Mouse (Mus musculus) CD4-positive, CD25-positive, alpha-beta regulatory T cell, adult 2 months (primary cell): Measurements from ENCODE around the gene Oas1e.

Source experiments
- DNase-seq: peaks from one replicate; pipeline ENCODE4 v3.0.0-alpha.2; 2012; ENCODE audit warnings: low read depth, low spot score

Gene Oas1e

DNA sequence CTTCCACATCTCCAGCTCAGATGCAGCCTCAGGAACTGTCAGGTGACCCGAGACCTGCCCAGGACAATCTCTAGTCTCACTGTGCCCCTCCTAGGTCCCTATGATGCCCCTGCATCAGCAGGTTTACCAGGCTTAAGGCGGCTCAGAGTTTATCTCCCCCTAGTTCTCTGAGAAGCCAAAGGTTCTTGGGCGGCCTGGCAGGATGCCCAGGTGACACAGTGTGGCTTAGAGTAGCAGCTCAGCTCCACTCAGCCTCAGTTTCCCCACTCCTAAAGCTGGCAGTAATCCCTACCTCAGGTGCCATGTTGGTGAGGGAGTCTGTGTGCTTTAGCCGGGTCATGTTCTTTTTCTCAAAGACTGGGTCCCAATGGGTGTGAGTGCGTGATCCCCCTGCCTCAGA, 18.5 kb downstream of the Oas1e start:
- DNase-seq, result peak; percentile 34

- peak; percentile 86 for DNase-seq
These were observed 19.9 kb downstream of the Oas1e start for GRCm38 (mm10) chr5:120775287-120775985.

GRCm38 (mm10) chr5:120769396-120769795, 25.9 kb downstream of the Oas1e start:
- no peak for DNase-seq

DNA sequence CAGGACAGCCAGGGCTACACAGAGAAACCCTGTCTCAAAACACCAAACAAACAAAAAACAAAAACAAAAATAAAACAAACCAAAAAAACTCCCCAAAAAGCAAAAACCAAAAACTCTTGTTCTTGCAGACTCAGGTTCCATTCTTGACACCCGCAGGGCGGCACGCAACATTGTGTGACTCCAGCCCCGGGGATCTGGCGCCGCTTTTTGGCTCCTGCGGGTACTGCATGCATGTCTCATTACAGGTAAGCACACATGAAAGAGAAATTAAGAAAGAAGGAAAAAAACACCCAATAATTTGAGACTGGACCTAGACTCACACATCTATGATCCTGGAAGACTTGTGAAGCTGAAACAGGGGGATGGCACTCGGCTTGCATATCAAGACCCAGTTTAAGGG, 30.3 kb downstream of the Oas1e start:
- no peak for DNase-seq

DNA sequence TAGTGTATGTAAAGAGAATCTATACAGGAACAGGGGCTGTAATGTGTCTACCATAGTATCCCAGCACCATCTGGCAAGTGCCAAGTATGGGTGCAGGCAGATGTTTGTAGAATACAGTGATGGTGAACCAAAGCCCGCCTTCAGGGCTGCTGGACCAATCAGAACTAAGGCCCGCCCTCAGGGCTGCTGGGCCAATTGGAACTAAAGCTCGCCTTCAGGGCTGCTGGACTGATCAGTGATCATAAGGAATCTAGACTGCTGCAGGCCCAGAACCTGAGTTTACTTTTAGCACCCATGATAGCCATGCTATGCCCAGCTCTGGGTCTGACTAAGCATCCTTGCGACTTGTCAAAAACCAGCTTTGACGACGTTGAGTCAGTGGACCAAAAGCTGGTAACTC, 33.4 kb downstream of the Oas1e start:
- no peak for DNase-seq

DNA sequence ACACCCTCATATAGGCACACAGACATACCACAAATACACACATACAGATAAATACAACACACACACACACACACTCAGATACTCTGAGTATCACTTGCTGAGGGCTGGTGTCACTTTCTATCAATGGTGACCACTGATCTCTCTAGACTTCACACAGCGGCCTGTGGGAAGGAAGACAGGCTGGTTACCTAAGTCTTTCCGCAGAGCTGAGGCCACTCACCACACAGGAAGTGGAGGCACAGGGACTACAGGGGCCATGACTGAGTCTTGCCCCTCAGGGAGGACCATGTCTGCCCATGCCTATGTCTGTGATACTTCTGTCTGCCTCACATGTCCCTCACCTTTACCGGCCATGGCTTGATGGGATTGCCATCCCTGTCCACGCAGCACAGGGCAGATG, 41.1 kb downstream of the Oas1e start:
- no peak for DNase-seq

- DNase-seq, result no peak
These were observed 42.5 kb downstream of the Oas1e start for GRCm38 (mm10) chr5:120752786-120753185.

DNA sequence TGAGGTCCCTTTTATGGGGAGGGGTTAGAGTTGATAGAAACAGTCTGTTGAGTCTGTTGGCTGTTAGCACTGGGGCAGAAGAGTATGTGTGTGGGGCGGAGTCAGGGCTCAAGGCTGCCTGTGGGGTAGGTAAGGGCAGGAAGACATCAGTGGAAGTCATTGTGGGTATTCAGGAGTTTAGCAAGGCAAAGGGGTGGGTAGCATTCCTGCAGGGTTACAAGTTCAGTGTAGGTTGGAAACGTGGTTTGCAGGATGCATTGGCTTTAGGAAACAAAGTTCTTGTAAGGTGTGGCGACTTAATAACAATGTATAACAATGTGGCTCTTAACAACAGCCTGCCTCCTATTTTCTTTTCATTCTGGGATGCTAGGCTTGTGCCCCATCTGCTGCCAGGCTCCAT, 44.1 kb downstream of the Oas1e start:
- DNase-seq, result no peak

GRCm38 (mm10) chr5:120749688-120750087, 45.6 kb downstream of the Oas1e start, which contains the start of gene Oas2:
Oas2 (minus strand) TSS chr5:120749853.
- DNase-seq, result peak; percentile 18

- DNase-seq, result peak; percentile 77
These were observed 48.9 kb downstream of the Oas1e start for GRCm38 (mm10) chr5:120746451-120746850.

- peak; percentile 84 for DNase-seq
These were observed 53.2 kb downstream of the Oas1e start for GRCm38 (mm10) chr5:120742125-120742524.
